Mouse (Mus musculus) layer of hippocampus, postnatal 36 days (tissue): ENCODE data around the gene Spata18. TPM values are rescaled to one million over a fixed set of nuclear protein-coding genes. Genes with fewer than 3 reads are reported as not detected.

Experiments used
- DNase-seq, 2 experiments: peaks; one replicate each; pipeline ENCODE4 v3.0.0; 2022
- total RNA-seq, 2 experiments: library from RNA; stranded (reverse); gene quantifications; 2 replicates each; pipeline ENCODE4 v1.2.3; 2021

Gene Spata18
- total RNA-seq, 2 experiments from 2014 or later, result 0.45 to 1.2 TPM

GRCm38 (mm10) chr5:73667877-73668276 lies 16.7 kb downstream of the Spata18 start:
- DNase-seq, result no peak

GRCm38 (mm10) chr5:73669386-73669785 lies 18.2 kb downstream of the Spata18 start:
- no peak for DNase-seq

- DNase-seq, result no peak
Measured at GRCm38 (mm10) chr5:73675604-73676003, 24.4 kb downstream of the Spata18 start.

GRCm38 (mm10) chr5:73676626-73677025 lies 25.4 kb downstream of the Spata18 start:
- peak in 1 of 2 experiments; percentile 23 for DNase-seq

GRCm38 (mm10) chr5:73683221-73683620 lies 32.0 kb downstream of the Spata18 start:
- DNase-seq, result no peak

- no peak for DNase-seq
Measured at GRCm38 (mm10) chr5:73683706-73684409, 32.7 kb downstream of the Spata18 start.

GRCm38 (mm10) chr5:73686149-73686548 lies 35.0 kb downstream of the Spata18 start:
- no peak for DNase-seq

- DNase-seq, result no peak
Measured at GRCm38 (mm10) chr5:73688576-73688975, 37.4 kb downstream of the Spata18 start.

GRCm38 (mm10) chr5:73690146-73690545 lies 39.0 kb downstream of the Spata18 start:
- DNase-seq, result no peak

GRCm38 (mm10) chr5:73691723-73692520 lies 40.7 kb downstream of the Spata18 start:
- DNase-seq, result no peak

- no peak for DNase-seq
Measured at GRCm38 (mm10) chr5:73693778-73694177, 42.6 kb downstream of the Spata18 start.

- DNase-seq, result no peak
Measured at GRCm38 (mm10) chr5:73694254-73695015, 43.3 kb downstream of the Spata18 start.

- DNase-seq, result no peak
Measured at GRCm38 (mm10) chr5:73697700-73698099, 46.5 kb downstream of the Spata18 start.

- DNase-seq, result no peak
Measured at GRCm38 (mm10) chr5:73701063-73701890, 50.1 kb downstream of the Spata18 start.

GRCm38 (mm10) chr5:73701946-73702710 lies 50.9 kb downstream of the Spata18 start:
- DNase-seq, result no peak

GRCm38 (mm10) chr5:73703096-73703495 lies 51.9 kb downstream of the Spata18 start:
- no peak for DNase-seq

- no peak for DNase-seq
Measured at GRCm38 (mm10) chr5:73704263-73704662, 53.1 kb downstream of the Spata18 start.

- DNase-seq, result no peak
Measured at GRCm38 (mm10) chr5:73704757-73705156, 53.6 kb downstream of the Spata18 start.

GRCm38 (mm10) chr5:73705290-73705689 lies 54.1 kb downstream of the Spata18 start:
- no peak for DNase-seq

- no peak for DNase-seq
Measured at GRCm38 (mm10) chr5:73712852-73713251, 61.7 kb downstream of the Spata18 start.

- no peak for DNase-seq
Measured at GRCm38 (mm10) chr5:73716941-73717340, 65.8 kb downstream of the Spata18 start.
